Mouse (Mus musculus): Measurements from ENCODE around the gene Ccl19.
"Not testable (repeated sequence)": the region's sequence is repeated elsewhere in the genome, so short reads cannot be mapped to it uniquely, and the experiment has no call there.

The Ccl19 gene

GRCm38 (mm10) chr4:42756477-42756876, at the start of gene Ccl19:
Gene Ccl19, minus strand, starts transcription at chr4:42756577.
- DNase-seq (ENCODE audit: low spot score) = not testable (repeated sequence)

DNA sequence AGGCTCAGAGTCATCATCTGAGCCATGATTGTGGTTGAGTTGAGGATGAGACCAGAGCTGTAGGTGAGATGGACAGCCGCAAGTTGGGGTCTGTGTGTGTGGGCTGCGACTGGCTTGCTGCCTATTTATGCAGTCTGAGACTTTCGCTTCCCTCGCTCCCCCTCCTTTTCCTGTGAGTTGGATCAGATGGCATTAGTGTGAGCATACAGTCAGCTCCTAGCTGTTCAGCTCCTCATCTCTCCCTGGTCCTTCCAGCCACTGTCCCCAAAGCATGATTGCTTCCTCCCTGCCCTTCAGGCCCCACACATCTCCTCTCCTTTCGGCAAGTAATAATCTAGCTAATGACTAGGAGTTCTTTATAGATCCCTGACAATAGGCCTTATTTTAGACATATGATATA, 17.5 kb upstream of the Ccl19 start, which contains the start of gene Ccl21a:
Gene Ccl21a (minus strand): TSS at position 101 of the 400 bp plus-strand sequence.
- DNase-seq (ENCODE audit: low spot score) = not testable (repeated sequence)

DNA sequence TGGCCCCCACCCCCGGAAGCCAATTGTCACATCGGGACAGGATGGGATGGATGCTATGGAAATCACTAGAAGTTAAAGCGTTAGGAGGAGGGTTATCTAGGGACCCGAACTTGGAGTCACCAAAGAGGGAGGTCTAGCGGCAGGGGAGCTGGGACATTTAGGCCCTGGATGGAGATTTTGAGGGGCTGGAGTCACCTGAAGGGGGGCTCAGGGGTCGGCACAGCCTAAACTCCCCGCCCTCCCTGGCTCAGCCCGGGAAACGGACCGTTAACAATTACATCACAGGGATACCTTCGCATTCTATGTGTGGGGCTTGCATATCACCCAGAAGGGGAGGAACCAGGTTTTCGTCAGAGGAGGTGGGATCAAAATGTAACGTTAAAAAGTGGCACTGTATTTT, 21.1 kb downstream of the Ccl19 start, which contains the start of gene 4930578G10Rik:
Gene 4930578G10Rik (plus strand): TSS at position 301 of the 400 bp plus-strand sequence.
- DNase-seq (ENCODE audit: low spot score) = not testable (repeated sequence)

All from testis, postnatal 14 days (tissue).